Mouse (Mus musculus): ENCODE results near the gene Gm20388. TPM values are rescaled to one million over a fixed set of nuclear protein-coding genes. Genes with fewer than 3 reads are reported as not detected.

Gene Gm20388
- polyA plus RNA-seq, 1 experiment, result 28.1 TPM

DNA sequence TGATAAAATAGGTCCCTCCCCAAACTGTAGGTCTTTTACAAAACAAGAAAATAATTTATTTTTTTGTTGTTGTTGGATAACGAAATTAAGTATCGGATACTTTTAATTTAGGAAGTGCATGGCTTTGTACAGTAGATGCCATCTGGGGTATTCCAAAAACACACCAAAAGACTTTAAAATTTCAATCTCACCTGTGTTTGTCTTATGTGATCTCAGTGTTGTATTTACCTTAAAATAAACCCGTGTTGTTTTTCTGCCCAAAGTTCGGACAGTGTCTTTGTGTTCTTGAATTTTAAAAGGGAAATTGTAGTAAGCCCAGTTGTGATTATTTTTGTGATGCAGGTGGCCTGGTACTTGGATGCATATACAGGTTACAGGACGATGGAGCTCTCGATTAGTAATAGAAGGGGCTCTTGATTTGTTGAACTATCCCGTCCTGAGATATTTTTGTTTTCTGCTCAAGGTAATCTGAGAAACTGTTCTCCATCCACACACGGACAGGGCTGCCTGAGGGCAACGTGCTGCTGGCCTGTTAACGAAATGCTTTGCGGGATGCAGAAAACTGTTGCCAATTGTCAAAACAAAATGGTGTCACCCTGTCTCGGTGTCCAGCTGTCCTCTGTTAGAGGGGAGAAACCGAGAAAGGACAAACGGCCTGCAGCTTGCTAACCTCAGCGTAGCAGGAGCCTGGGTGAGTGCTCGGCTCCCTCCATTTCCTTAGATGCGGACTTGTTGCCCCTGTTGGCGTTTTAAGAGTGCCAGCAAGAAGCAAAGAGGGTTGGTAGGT is 1208.2 kb downstream of the Gm20388 start:
- Histone ChIP-seq H3K4me3 (ENCODE audit: low read depth, low read length) (no peak overlapping the region), H3K27ac (ENCODE audit: insufficient read depth, low read length) (no peak overlapping the region), H3K9ac (ENCODE audit: low read depth, poor library complexity, severe bottlenecking) (no peak overlapping the region), H3K9me3 (replicated peaks; ENCODE audit: control insufficient read depth, insufficient read depth, low read length, poor library complexity, severe bottlenecking) (peaks cover 6% of the 10 kb centered on the region; the same call in 1 of the 2 replicates), H3K36me3 (ENCODE audit: control insufficient read depth, insufficient read depth, low read length, poor library complexity, severe bottlenecking) (no peaks in the 10 kb centered on the region), H3K4me1 (ENCODE audit: control insufficient read depth, insufficient read depth, low read length) (no peaks in the 10 kb centered on the region), H3K27me3 (ENCODE audit: control insufficient read depth, insufficient read depth, low read length, poor library complexity, severe bottlenecking) (peaks cover 61% of the 10 kb centered on the region)
- no peak for TF ChIP-seq CTCF (IDR thresholded peaks at IDR 0.05; ENCODE audit: low read depth, low read length)
- no peak for TF ChIP-seq POLR2A (IDR thresholded peaks at IDR 0.05; ENCODE audit: insufficient read depth, low read length)
- no peak for TF ChIP-seq EP300 (IDR thresholded peaks at IDR 0.05; ENCODE audit: insufficient read depth, low read depth, low read length)

DNA sequence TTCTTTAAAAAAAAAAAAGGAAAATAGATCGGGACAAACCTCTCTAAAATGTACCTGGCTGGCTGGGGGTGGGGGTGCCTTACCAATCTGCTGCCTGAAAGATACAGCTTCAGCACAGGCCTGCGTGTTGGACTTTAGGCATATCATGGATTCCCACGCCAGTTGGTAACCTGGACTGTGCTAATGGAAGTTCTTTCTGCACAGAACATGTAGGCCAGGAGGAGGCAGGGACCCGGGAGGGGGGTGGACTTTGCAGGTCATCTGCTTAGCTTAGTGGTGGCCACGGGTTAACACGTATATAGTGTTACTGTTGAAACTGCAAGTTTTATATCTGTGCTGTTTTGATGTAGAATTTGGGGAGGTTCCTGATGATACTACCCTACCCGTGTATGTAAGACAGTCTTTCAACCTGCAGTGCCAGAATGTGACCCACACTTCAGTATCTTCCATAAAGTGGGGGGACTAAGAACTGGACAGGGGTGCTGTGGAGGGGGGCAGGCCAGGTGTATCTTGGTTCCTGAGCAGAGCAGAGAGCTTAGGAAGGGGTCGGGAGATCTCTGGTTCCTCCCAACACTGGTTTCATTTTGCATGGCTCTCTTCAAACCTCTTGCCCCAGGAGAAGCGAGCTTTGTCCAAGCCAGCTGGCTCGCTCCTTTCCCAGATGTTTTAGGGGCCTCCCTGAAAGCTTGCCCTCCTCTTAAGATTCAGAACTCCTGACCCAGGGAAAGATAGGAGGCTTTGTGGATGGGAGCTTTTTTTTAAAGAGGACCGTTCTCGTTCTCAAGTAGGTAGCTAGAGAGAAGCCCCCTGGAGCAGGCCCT is 1209.2 kb downstream of the Gm20388 start:
- Histone ChIP-seq H3K9me3 (replicated peaks; ENCODE audit: control insufficient read depth, insufficient read depth, low read length, poor library complexity, severe bottlenecking) (peaks cover 6% of the 10 kb centered on the region; the same call in 1 of the 2 replicates), H3K9ac (ENCODE audit: low read depth, poor library complexity, severe bottlenecking) (no peak overlapping the region), H3K27me3 (ENCODE audit: control insufficient read depth, insufficient read depth, low read length, poor library complexity, severe bottlenecking) (peaks cover 53% of the 10 kb centered on the region), H3K4me3 (ENCODE audit: low read depth, low read length) (no peak overlapping the region), H3K36me3 (ENCODE audit: control insufficient read depth, insufficient read depth, low read length, poor library complexity, severe bottlenecking) (no peaks in the 10 kb centered on the region), H3K27ac (ENCODE audit: insufficient read depth, low read length) (no peak overlapping the region), H3K4me1 (ENCODE audit: control insufficient read depth, insufficient read depth, low read length) (peaks cover 2% of the 10 kb centered on the region)
- TF ChIP-seq CTCF (IDR thresholded peaks at IDR 0.05; ENCODE audit: low read depth, low read length) (no peak), POLR2A (IDR thresholded peaks at IDR 0.05; ENCODE audit: insufficient read depth, low read length) (no peak), EP300 (IDR thresholded peaks at IDR 0.05; ENCODE audit: insufficient read depth, low read depth, low read length) (no peak)

DNA sequence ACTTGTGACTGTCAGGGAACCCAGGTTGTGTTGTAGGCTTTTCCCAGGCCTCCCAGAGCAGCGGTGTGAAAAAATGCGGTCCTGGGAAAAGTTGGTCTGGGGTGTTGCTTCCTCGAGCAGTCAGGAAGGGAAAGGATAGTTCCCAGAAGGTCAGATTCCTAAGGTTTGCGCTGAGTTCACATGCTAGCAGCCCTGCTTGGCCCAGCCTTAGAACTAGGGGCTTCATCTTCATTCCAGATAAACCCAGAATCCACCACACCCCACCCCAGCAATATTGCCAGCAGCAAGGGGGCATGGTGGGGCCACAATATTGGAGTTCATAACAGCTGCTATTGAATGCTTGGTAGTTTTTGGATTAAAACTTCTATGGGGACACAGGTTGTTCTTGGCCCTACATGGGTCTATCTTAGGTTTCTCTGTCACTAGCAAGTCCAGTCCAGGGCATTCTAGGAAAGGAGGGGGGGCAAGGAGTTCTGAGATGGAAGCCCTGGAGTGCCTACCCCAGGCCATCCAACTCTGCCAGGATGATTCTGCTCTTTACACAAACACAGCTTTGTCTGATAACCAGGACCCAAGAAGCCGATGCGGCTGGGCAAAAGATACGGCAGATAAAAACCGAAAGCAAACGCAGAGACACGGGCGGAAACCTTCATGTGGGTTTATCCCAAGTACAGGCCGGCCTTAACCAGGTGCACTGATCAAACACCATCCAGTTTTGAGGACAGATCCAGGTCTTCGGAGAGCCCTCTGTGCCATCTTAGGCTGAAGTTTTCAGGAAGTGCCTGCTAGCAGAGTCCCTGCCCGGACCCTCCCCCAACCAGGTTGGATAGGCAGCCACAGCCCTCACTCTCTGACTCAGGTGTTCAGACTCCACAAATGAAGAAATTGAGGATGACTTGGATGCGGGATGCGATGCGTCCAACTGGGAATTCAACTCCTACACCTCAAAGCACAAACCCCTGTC is 1210.1 kb downstream of the Gm20388 start:
- TF ChIP-seq EP300 (IDR thresholded peaks at IDR 0.05; ENCODE audit: insufficient read depth, low read depth, low read length), result no peak
- no peak for TF ChIP-seq CTCF (IDR thresholded peaks at IDR 0.05; ENCODE audit: low read depth, low read length)
- TF ChIP-seq POLR2A (IDR thresholded peaks at IDR 0.05; ENCODE audit: insufficient read depth, low read length), result no peak
- Histone ChIP-seq H3K27ac (ENCODE audit: insufficient read depth, low read length) (no peak overlapping the region), H3K4me1 (ENCODE audit: control insufficient read depth, insufficient read depth, low read length) (peaks cover 2% of the 10 kb centered on the region), H3K36me3 (ENCODE audit: control insufficient read depth, insufficient read depth, low read length, poor library complexity, severe bottlenecking) (no peaks in the 10 kb centered on the region), H3K4me3 (ENCODE audit: low read depth, low read length) (no peak overlapping the region), H3K9me3 (replicated peaks; ENCODE audit: control insufficient read depth, insufficient read depth, low read length, poor library complexity, severe bottlenecking) (peaks cover 6% of the 10 kb centered on the region; the same call in 1 of the 2 replicates), H3K27me3 (ENCODE audit: control insufficient read depth, insufficient read depth, low read length, poor library complexity, severe bottlenecking) (peaks cover 46% of the 10 kb centered on the region), H3K9ac (ENCODE audit: low read depth, poor library complexity, severe bottlenecking) (no peak overlapping the region)

DNA sequence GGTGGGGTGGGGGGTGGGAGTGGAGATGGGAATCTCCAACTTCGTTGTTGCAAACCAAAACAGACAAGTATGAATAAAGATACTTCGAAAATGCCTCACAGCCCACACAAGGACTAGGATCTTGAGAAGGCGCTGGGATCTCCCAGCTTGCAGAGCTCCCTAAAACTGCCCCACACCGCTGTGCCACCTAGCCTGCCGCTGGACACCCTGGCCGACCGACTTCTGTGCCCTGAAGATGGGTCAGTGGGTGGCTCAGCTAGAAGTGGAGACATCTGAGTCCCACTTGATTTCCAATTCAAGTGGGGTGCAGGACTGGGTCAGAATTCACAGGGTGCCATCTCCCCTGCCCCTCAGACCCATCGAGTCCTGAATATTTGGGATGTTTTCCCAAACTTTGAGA is 1211.1 kb downstream of the Gm20388 start:
- Histone ChIP-seq H3K27ac (ENCODE audit: insufficient read depth, low read length) (no peak overlapping the region), H3K4me3 (ENCODE audit: low read depth, low read length) (no peak overlapping the region), H3K36me3 (ENCODE audit: control insufficient read depth, insufficient read depth, low read length, poor library complexity, severe bottlenecking) (no peaks in the 10 kb centered on the region), H3K4me1 (ENCODE audit: control insufficient read depth, insufficient read depth, low read length) (peaks cover 2% of the 10 kb centered on the region), H3K9ac (ENCODE audit: low read depth, poor library complexity, severe bottlenecking) (no peak overlapping the region), H3K9me3 (replicated peaks; ENCODE audit: control insufficient read depth, insufficient read depth, low read length, poor library complexity, severe bottlenecking) (peaks cover 6% of the 10 kb centered on the region; the same call in 1 of the 2 replicates), H3K27me3 (ENCODE audit: control insufficient read depth, insufficient read depth, low read length, poor library complexity, severe bottlenecking) (peaks cover 44% of the 10 kb centered on the region)
- TF ChIP-seq CTCF (IDR thresholded peaks at IDR 0.05; ENCODE audit: low read depth, low read length) (no peak), EP300 (IDR thresholded peaks at IDR 0.05; ENCODE audit: insufficient read depth, low read depth, low read length) (no peak), POLR2A (IDR thresholded peaks at IDR 0.05; ENCODE audit: insufficient read depth, low read length) (no peak)

DNA sequence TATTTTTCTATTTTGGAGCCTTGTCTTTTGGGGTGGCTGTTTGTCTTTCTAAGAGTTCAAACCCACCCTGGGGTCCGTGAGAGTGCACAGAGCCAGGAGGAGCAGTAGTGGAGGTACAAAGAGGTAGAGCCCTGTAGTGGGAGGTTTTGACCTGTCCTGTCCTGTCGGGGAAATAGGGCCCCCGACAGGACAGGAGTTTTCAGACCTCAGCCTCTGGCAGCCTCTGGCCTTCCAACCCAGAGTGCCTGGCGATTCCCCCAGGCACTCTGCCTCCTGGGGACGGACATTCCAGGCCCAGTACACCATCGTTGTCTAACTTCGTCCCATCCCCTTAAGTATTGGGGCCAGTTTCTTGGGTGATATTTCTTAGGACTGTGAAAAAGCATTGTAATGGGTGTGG is 1211.7 kb downstream of the Gm20388 start:
- Histone ChIP-seq H3K9ac (ENCODE audit: low read depth, poor library complexity, severe bottlenecking) (no peak overlapping the region), H3K27ac (ENCODE audit: insufficient read depth, low read length) (no peak overlapping the region), H3K27me3 (ENCODE audit: control insufficient read depth, insufficient read depth, low read length, poor library complexity, severe bottlenecking) (peaks cover 45% of the 10 kb centered on the region), H3K36me3 (ENCODE audit: control insufficient read depth, insufficient read depth, low read length, poor library complexity, severe bottlenecking) (no peaks in the 10 kb centered on the region), H3K9me3 (replicated peaks; ENCODE audit: control insufficient read depth, insufficient read depth, low read length, poor library complexity, severe bottlenecking) (peaks cover 6% of the 10 kb centered on the region; the same call in 1 of the 2 replicates), H3K4me1 (ENCODE audit: control insufficient read depth, insufficient read depth, low read length) (peaks cover 2% of the 10 kb centered on the region), H3K4me3 (ENCODE audit: low read depth, low read length) (no peak overlapping the region)
- no peak for TF ChIP-seq EP300 (IDR thresholded peaks at IDR 0.05; ENCODE audit: insufficient read depth, low read depth, low read length)
- no peak for TF ChIP-seq POLR2A (IDR thresholded peaks at IDR 0.05; ENCODE audit: insufficient read depth, low read length)
- TF ChIP-seq CTCF (IDR thresholded peaks at IDR 0.05; ENCODE audit: low read depth, low read length), result no peak

Measured in ES-Bruce4 (cell line).